Mouse (Mus musculus) kidney, adult 2 months (tissue): ENCODE measurements around the gene Apba3.

ENCODE experiments used
- CTCF ChIP-seq: fragments of 200-500 bp; conservative IDR thresholded peaks from 2 replicates; pipeline ENCODE4 v1.5.1; 2011; ENCODE audit warnings: low read depth, mild to moderate bottlenecking, control low read depth, low read length, moderate library complexity, mixed read lengths; ENCODE audit not compliant: insufficient read depth, insufficient read length
- POLR2A ChIP-seq: fragments of 200-500 bp; IDR thresholded peaks from one replicate; pipeline ENCODE4 v1.6.1; 2011; ENCODE audit warnings: low read depth, low read length, control low read depth

GRCm38 (mm10) chr10:81305663-81306062 is 38.9 kb downstream of the Apba3 start:
- TF ChIP-seq CTCF = no peak
- TF ChIP-seq POLR2A = no peak
